Mouse (Mus musculus) MEL-GATA-1-ER (cell line): ENCODE data around the gene Gstm2.
"Not testable (repeated sequence)": the region's sequence is repeated elsewhere in the genome, so short reads cannot be mapped to it uniquely, and the experiment has no call there.

Experiments
- DNase-seq: peaks from one replicate; pipeline ENCODE4 v3.0.0-alpha.2; 2012; ENCODE audit warnings: low read depth; ENCODE audit errors: extremely low read depth

The Gstm2 gene

DNA sequence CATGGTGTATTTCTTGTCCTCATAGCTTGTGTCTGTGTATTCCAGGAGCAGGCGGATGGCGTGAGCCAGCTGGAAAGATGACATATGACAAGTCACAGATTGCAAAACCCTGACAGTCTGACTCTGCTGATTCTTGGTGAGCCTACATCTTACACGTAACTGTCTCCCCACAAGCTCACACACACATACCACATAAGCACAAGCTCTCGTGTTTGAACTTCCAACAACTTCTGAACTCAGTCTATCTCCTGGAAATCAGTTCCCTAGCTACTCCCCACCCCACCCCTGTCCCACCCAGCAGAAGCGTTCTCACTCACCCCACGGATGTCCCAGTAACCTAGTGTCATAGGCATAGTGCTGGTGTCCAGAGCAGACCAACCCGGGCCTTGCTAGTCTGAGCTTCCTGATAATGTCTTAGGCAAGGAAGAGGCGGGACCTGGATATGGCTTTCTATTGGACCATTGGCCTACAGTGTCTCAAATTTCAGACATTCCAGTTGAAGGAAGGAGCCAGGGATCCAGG is at the start of gene Gstm2:
Gstm2 (minus strand) TSS at position 413 of the 522 bp plus-strand sequence.
- no peak for DNase-seq

DNA sequence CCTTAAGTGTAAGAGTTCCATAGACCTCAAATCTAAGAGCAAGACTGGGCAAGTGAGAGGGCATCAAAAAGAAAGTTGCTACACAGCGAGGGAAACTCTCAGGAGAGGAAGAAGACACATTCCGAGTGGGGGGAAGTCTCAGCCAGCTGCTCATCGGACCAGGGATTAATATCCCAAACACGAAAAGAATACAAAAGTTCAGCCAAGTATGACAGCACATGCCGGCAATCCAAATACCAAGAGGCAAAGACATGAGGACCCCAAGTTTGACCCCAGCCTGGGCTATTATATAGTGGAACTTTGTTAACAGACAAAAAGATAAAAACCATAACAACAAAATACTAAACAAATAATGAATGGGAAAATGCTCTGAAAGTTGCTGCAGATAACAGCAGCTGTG is 46.9 kb upstream of the Gstm2 start:
- no peak for DNase-seq

DNA sequence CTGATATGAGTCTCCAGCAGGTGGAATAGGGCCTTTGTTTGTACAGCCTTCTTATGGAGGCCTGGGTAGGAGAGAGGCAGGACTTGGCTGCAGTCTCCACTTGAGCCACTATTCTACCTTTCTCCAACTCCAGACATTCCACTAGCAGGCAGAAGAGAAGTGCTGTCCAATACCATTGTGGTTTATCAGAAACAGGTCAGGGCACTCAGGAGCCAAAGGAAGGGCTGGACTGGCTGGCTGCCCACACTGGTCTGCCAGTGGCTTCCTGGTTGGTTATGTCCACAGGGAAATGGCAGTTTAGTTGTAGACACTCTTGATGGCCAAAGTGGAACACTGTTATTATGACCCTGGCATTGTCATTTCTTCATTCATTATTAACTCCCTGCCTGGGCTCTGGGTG is 45.9 kb upstream of the Gstm2 start:
- no peak for DNase-seq

DNA sequence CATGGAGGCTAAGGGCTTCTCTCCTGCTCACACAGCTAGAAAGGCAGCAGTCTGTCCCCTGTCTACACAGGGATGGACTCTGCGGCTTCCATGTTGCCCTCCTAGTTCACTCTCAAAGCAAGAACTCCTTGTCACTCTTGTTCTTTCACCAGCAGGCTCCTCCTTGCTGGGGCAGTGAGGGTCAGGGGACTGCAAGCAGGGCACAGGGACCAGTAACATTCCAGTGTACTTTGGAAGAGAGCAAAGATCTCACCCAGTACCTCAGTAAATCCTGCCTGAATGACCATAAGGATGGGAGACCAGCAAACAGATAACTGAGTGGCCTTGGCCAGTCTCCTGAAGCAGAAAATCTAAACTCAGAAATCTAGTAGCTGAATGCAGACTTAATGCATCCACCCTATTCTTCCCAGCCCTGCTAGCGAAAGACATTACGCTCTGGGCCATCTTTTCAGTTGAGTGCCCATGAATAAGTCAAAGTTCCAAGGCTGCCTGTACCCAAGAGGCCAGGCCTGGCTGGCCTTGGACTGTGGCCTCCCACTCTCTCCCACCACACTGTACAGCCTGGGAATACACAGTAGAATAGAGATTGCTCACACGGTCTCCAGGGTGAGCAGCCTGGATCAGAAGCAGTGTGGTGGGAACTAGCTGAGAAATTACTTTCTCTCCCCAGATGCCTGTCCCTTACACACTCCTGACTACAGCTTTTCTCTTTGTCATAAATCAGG is 42.5 kb upstream of the Gstm2 start:
- DNase-seq: no peak

DNA sequence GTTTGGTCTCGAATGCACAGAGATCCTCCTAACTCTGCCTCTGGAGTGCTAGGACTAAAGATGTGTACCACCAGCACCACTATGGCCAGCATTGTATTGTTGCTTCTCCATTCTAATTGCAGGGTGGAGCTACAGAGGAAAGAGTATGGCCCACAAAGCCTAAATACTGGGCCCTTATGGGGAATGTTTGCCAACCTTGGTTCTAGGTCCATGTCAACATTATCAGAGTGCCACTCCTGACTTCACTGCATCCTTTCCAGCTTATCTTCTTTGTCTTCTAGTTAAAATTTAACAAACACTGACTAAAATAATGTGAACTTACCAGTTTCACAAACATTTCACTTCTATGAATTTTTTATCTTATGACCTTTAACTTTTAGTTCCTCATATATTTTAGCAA is 40.3 kb upstream of the Gstm2 start:
- DNase-seq: no peak

DNA sequence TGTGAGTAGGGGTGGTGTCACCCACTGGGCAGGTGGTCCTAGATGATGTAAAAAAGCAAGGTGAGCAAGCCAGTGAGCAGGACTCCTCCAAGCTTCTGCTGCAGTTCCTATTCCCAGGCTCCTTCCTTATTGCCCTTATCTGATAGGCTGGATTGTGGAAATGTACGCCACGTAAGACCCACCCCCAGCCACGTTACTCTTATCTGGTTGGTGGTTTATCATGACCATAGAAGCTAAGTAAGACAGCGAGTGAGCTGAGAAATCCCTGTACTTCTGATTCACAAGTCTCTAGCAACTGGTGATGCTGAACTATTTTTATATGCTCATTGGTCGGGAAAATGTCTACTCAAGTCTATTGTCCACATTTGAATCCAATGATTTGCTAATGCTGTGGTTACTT is 39.8 kb upstream of the Gstm2 start:
- peak; percentile 76 for DNase-seq

DNA sequence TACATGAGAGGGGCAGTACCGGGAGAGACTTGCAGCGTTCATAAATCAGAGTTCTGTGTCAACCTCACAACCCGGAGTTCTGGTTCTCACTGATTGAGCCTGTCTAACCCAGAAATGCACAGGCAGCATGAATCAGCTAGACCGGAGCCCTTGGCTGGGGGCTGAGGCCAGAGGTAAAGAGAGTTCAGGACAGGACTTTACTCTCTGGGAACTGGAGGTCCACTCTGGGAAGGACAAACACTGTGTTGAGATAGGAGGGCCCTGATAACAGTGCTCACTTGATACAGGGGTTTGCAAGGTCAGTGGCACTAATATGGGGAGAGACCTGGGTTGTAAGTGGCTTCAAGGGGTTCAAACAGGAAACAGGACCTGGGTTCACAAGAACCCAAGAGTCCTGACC is 39.1 kb upstream of the Gstm2 start:
- DNase-seq: no peak

DNA sequence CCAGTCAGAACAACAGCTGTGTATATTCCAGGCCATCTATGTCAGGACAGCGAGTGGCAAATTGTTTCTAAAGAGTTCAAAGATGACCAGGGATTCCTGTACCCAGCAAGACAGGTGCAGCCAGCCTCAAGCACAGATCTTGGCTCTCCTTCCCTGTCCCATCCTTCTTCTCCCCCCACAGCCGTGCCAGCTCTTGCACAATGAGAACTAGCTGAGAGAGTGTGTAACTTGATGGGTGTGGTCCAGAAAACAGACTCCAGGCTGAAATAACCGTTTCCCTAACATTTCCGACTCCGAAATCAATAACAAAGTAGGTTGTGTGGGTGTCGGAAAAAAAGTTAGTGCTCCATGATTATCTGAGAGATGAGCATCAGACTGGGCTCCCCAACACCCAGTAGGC is 36.4 kb upstream of the Gstm2 start:
- no peak for DNase-seq

DNA sequence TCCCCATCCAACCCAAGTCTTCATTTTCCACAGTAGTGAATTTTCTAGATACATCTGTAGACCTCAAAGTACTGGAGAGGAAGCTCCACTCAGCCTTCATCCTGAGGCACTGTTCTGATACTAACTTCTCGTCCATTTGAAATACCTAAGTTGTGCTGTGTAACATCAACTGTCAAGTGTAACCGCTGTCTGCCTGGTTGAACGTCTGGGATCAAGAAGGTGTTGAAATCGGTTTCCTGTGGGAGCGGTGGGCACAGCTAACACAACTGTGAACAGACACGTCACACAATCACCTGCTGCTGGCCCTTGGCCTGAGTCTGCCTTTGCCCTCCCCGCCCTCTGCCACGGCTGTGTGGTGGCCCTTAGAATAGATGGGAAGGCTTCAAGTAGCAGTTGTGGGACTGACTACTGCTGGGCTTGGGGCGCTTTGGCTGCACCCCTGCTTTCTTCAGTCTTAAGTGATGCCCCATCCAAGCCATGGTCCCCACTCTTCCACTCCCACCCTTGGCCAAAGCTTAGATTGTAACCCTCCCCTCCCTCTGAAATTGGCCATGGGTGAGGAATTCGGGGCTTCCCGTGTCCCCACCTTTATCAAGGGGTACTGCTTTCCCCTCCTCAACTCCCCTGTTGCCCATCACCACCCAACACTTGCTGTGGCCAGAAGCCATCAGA is 34.2 kb upstream of the Gstm2 start:
- not testable (repeated sequence) for DNase-seq

DNA sequence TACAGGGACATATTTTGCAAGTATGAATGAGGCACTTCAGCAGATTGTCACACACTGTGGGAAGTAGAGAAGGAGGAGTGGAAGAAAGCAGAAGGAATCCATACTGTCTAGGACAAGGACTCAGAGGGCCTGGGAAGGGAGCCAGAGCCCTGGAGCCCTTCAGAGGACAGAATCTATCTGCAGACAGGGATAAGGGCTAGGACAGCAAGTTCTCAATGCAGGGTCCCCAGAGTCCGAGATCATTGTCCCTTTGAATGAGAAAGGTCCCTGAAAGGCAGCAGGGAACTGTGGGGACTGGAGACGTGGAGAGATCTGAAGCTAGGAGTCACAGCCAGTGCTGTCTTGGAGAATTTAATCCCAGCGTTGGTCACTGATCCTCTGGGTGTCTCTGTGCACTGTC is 33.0 kb upstream of the Gstm2 start:
- not testable (repeated sequence) for DNase-seq

DNA sequence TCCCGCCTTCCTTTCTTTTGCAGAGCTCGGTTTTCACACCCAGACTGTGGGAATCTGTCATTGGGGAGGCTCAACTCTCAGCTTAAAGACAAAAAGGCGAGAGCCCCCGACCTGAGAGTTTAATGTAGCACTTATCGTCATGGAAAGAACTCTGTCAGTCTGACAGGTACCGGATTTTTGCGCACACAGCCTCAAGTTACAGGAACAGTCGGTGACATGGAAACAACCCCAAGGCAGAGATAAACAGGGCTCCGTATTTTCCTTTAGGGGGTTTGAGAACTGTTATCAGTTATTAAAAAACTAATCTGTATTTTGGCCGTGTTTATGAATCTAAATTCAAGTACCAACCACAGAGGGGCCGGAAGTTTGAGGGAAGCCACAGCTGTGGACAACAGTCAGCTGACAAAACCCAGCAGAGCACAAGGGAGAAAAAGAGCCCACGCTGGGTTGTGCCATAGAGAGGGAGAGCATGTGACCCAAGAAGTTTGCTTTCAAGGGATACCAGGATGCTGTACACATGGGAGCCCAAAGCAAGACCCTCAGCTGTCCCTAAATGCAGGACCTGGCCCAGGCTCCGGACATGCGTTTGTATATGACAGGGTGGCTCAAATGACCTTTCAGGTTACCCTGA is 32.1 kb upstream of the Gstm2 start:
- no peak for DNase-seq

DNA sequence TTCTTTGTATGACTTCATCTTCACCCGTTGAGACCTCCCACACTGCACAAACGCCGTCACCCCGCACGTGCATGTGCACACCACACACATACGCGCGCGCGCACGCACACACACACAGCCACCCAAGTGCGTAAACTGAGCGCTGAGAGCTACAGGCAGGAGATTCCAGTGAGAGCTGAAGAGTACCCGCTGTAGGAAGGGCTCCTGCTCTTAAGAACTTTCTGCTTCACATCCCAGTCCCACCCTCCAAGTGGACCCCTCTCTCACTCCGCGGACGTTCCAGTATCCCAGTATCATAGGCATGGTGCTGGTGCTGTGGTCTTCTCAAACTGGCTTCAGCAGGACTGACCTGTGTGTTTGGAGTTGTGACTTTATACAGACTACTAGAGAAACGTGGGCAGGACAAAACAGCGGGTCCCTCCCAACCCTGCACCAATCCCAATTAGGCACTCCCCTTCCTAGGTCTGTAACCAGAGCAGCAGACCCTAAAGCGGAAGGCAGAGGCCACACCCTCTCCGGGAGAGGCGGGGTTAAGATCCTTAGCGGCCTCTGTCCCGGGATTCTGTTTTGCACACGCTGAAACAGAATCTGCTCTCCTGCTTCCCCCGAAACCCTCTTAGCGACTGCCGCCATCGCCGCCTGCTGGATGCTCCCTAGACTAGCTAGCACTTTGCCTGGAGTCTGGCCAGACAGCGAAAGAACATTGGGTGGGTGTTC is 31.4 kb upstream of the Gstm2 start, which contains the start of gene Gstm1:
Gstm1 (minus strand) TSS at position 501 of the 717 bp plus-strand sequence.
- peak; percentile 97 for DNase-seq

DNA sequence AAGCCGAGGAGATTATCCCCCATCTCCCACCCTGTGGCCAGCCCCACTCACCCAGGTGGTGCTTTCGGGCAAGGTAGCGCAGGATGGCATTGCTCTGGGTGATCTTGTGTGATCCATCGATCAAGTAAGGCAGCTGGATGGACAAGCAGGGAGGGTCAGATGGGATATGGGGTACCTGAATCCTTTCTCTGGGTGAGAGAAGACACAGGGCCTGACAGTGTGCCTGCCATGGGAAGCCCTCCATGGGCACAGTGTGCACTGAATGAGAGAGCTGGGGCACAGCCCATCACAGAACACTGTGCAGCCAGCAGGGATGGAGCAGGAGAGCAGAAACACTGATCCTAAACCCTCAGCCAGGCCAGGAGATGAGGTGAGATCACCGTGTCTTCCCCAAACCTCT is 30.2 kb upstream of the Gstm2 start:
- not testable (repeated sequence) for DNase-seq

DNA sequence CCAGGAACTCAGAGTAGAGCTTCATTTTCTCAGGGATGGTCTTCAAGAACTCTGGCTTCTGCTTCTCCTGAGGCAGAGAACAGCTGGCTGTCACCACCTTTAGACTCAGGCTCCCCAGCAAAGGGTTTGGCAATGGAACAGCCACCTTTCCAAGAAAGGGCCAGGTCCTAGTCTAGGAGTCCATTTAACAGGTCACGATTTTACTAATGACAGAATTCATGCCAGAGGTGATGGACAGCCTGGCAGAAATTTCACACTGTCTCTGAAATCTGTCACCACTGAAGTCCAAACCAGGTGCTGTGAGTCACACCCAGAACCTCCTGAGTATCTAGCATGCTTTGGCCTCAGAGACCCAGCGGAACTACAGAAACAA is 28.7 kb upstream of the Gstm2 start:
- no peak for DNase-seq

DNA sequence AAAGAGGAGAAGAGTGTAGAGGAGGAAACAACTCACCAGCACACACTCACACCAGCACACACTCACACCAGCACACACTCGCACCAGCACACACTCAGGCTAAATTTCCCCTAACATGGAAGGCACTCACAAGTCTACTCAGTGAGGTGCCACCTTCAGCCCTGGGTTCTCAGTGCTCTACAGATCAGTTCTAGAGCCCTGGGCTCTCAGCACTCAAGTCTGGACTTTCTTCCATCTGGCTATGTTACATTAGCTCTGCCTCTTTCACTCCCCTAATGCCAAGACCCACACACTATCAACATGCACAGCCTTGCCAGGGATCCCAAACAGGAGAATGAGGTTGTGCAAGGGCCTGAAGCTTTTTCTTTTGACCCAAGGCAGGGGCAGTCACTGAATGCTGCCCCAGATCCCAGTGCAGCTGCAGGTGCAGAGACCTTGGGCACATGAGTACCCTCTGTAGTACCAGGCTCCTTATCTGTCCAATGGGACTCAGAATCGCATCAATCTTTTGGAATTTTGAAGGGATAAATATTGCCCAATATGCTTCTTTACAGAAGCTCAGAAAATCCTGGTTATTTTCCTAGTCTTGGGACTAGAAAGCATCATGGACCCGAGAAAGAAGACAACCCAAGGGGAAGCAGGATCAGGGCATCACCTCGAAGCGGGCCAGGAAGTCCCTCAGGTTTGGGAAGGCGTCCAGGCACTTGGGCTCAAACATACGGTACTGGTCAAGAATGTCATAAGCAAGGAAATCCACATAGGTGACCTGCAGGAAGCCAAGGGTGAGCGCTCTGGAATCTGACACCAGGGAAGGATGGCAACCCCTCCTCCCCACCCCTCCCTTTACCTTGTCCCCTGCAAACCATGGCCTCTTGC is 28.1 kb upstream of the Gstm2 start:
- no peak for DNase-seq

DNA sequence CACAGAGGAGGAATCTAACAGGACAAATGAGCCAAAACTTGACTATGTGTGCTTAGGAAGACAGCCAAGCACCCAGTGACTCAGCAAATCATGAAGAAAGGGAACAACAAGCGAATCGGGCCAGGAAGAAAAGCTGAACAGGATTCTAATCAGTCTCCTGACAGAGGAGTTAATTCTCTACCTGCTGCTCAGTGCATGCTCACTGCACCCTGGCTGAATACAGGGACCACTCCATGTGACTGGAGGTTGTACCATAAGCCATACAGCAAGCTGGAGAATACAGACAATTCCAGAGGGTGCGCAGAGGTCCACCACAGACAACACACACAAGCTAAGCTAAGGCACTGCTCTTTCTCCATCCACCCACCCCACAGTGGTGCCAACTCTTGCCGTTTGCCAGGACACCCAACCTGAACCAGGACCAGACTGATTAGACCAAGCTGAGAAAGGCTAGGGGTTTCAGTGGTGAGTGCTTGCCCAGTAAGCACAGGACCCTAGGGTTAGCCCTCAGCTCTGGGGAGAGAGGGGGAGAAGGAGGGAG is 27.1 kb upstream of the Gstm2 start:
- peak; percentile 73 for DNase-seq

DNA sequence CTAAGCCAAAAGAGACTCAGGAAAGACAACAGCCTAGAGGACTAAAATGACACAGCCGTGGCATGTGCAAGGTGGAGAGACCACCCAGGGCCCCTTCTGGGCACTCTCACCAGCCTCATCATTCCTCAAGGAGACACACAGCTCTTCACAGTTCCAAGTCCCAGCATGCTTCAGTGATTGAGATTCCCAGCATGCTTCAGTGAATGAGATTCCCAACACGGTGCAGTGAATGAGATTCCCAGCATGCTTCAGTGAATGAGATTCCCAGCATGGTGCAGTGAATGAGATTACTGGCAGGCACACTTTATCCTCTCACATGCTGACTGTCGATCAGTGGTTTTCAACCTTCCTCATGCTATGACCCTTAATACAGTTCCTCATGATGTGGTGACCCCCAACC is 25.3 kb upstream of the Gstm2 start:
- no peak for DNase-seq

DNA sequence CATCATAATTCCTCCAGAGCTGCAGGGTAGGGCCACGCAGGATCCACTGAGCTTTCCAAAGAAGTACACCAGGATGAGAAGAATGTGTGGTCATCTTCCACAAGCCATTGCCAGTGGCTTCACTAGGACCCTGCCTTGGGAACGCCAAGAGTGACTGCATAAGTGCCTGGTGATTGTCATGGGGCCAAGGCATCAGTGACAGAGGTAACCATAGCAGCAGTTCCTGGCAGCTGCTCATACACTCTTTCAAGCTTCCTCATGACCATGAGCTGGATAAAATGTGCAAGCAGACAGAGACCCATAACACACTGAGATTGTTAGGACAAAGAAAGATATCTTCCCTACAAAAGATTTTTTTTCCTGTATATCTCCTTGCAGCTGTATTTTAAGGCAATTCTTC is 24.0 kb upstream of the Gstm2 start:
- no peak for DNase-seq

DNA sequence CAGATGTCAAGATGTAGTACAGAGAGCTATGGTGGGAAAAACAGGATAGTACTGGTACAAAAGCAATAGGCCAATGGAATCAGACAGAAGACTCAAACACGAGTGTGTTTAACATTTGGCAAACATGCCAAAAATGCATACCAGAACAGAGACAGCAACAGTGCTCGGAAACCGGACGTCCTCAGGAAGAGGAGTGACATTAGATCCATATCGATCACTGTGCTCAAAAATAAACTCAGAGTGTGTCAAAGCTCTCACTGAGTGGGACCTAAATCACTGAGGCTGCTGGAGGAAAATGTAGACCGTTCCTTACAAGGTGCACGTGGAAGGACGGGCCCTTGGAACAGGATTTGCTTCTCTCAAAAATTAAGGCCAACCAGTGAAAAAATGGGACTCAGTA is 15.8 kb upstream of the Gstm2 start:
- DNase-seq: no peak

DNA sequence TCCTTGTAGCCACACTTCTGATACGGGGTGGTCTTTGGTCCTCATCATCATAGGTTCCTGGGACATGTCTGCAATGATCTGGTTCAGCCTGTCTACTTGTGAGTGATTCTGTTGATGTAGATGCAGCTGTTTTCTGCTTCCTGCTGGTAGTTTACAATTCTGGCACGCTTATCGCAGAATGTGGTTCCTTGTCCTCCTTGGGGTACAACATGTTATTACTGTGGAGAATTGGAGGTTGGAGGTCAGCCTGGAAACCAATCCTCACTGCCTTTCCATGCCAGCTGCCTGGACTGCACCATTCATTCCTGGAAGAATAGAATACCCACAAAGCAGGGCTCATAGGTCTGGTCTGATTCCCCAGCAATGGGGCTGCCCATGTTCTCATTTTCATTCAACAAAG is 13.2 kb upstream of the Gstm2 start:
- no peak for DNase-seq

DNA sequence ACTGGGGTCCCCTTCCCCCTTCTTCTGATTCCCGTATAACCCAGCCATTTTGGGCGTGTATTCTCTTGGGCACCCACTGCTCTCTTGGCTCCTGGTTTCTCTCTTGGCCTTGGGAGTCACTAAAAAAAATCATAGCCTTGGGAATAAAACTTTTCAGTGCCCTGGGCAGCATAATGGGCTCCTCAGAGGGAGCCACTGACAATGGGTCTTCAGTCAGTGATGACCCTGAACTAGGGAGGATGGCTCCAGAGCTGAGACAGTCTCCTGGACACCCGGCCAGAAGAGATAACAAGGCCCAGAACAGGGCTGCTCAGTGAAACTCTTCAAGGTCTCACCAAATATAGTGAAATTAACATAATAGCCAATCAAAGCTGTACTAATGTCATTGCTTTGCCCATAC is 12.3 kb upstream of the Gstm2 start:
- no peak for DNase-seq
